Mouse (Mus musculus): ENCODE data around the gene Il17rd. TPM values are rescaled to one million over a fixed set of nuclear protein-coding genes. Genes with fewer than 3 reads are reported as not detected.

Il17rd gene
- polyA plus RNA-seq (2016; fragmentation: Nextera tagmentation; extraction: Ambion mirVana): 13.5 and 15.5 TPM in 2 replicates

DNA sequence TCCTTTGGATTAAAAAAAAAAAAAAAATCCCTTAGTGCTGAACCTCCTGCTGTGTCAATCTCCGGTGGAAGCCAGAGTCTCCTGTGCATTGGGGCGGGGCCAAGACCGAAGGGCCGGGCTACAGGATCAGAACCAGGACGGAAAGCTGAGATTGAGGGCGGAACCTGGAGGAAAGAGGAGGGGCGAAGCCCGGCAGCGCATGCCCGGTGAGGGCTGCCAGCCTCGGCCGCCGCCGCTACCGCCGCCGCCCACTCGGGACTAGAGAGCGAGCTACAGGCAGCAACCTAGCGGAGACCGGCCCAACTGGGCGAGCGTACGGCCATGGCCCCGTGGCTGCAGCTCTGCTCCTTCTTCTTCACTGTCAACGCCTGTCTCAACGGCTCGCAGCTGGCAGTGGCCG lies at the start of gene Il17rd:
Il17rd (plus strand) TSS at position 159 of the 400 bp plus-strand sequence.
- peak within 1 kb of the TSS; percentile 74 for H3K4me2 ChIP-seq
- no peaks in the 10 kb centered on the region for H3K27me3 ChIP-seq
- peak within 1 kb of the TSS; percentile 96 for H3K27ac ChIP-seq
- no peaks in the 10 kb centered on the region for H3K36me3 ChIP-seq
- ATAC-seq (ENCODE audit: insufficient number of reproducible peaks, insufficient read depth, low FRiP score, low TSS enrichment, low read depth): peak; percentile 89
- 0 out of 2 replicates have a peak, but pooled peaks cover 5% of the 10 kb centered on the region for H3K9me3 ChIP-seq
- peaks cover 41% of the 10 kb centered on the region for H3K4me1 ChIP-seq (replicated peaks)
- peak within 1 kb of the TSS; percentile 94 for H3K9ac ChIP-seq (replicated peaks)
- H3K4me3 ChIP-seq (replicated peaks): peak within 1 kb of the TSS; percentile 92
- whole genome bisulfite sequencing: under 1% methylated on average over 29 of the region's 29 CpGs

DNA sequence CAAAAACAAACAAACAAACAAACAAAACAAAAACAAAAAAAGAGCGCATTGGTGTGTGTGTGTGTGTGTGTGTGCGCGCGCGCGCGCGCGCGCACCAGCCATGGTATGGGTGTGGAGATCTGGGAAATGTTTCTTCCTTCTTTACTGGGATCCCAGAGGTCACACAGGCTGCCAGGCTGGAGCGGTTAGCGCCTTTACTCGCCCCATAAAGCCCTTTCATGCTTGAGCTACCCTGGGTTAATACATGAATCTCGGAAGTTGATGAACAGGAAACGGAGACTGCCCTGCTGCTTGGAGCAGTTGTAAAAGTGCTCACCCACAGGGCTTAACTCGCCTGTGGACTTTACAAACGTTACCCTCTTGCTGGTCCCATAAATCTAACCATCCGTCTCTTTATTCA lies 47.1 kb upstream of the Il17rd start:
- H3K27me3 ChIP-seq: no peaks in the 10 kb centered on the region
- H3K36me3 ChIP-seq: no peaks in the 10 kb centered on the region
- peak overlapping the region; percentile 15; the same call in 1 of the 2 replicates for H3K4me2 ChIP-seq
- 46% methylated on average over 18 of the region's 18 CpGs for WGBS
- H3K9me3 ChIP-seq: no peaks in the 10 kb centered on the region
- no peak for ATAC-seq (ENCODE audit: insufficient number of reproducible peaks, insufficient read depth, low FRiP score, low TSS enrichment, low read depth)
- H3K4me1 ChIP-seq (replicated peaks): peaks cover 11% of the 10 kb centered on the region
- no peak overlapping the region for H3K4me3 ChIP-seq (replicated peaks)
- no peak overlapping the region for H3K9ac ChIP-seq (replicated peaks)
- no peak overlapping the region for H3K27ac ChIP-seq

DNA sequence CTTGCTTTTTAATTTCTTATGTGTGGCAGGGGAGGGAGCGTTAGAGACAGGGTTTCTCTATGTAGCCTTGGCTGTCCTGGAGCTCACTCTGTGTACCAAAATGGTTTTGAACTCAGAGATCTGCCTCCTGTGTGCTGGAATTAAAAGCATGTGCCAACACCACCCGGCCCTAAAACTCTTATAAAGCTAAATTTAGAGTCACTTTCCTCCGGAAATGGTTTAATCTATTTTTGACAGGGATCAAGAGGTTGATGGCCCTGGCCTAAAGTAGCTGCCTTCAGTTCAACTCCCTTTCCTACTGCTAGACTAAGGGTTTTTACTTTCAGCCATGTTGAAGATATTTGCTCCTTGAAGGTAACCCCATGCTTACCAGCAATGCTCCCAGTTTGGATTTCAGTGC lies 45.3 kb upstream of the Il17rd start:
- Histone ChIP-seq H3K4me3 (replicated peaks) (no peak overlapping the region), H3K27ac (no peak overlapping the region), H3K4me2 (no peak overlapping the region), H3K9ac (replicated peaks) (no peak overlapping the region), H3K4me1 (replicated peaks) (peaks cover 11% of the 10 kb centered on the region), H3K9me3 (no peaks in the 10 kb centered on the region), H3K27me3 (no peaks in the 10 kb centered on the region), H3K36me3 (no peaks in the 10 kb centered on the region)
- no peak for ATAC-seq (ENCODE audit: insufficient number of reproducible peaks, insufficient read depth, low FRiP score, low TSS enrichment, low read depth)
- 27% methylated on average over 3 of the region's 3 CpGs for WGBS

DNA sequence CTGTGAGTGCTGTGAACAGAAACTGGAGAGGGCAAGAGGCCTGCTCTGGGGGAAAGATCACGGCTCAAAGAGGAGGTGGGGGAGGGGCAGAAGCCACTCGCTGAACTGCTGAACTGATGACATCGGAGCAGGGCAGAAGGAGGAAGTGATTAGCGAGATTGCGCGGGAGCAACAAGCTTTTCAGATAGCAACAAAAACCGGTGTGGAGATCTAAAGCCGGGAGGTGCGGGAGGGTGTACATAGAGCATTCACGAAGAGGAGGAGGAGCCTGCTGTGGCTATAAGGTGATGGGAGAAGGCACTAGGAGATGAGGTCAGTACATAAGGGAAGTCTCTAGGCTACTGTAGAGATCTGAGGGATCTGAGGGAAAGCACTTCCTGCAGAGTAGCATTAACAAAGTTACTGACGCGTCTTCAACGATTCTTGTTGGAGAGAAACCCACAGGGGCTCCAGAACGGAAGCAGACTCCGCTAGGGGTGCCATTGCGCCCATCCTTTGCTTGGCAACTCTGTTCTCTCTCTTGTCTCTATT lies 44.5 kb upstream of the Il17rd start, which contains the start of gene Hesx1:
Hesx1 (plus strand) TSS at position 206 of the 531 bp plus-strand sequence.
- H3K9me3 ChIP-seq: no peaks in the 10 kb centered on the region
- WGBS: 10% methylated on average over 16 of the region's 16 CpGs
- no peaks in the 10 kb centered on the region for H3K27me3 ChIP-seq
- H3K36me3 ChIP-seq: no peaks in the 10 kb centered on the region
- ATAC-seq (ENCODE audit: insufficient number of reproducible peaks, insufficient read depth, low FRiP score, low TSS enrichment, low read depth): no peak
- H3K9ac ChIP-seq (replicated peaks): no peak within 1 kb of the TSS
- H3K27ac ChIP-seq: no peak within 1 kb of the TSS; the same call in 1 of the 2 replicates
- H3K4me3 ChIP-seq (replicated peaks): peak within 1 kb of the TSS; percentile 31
- peak within 1 kb of the TSS; percentile 57 for H3K4me2 ChIP-seq
- H3K4me1 ChIP-seq (replicated peaks): peaks cover 11% of the 10 kb centered on the region

DNA sequence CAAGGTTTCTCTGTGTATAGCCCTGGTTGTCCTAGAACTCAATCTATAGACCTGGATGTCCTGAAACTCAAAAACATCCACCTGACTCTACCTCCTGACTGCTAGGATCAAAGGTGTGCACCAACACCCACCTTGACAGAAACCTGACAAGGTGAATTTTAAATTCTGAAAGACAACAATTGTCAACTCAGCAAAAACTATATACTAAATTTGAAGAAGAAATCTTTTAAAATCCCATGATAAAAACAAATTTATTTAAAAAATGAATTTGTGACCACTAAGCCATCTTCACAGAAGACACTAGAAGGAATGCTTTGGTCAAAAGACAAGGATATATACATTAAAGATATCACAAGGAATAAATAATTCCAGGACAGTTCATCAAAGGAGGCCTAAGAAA lies 42.5 kb upstream of the Il17rd start:
- no peaks in the 10 kb centered on the region for H3K27me3 ChIP-seq
- H3K9me3 ChIP-seq: no peaks in the 10 kb centered on the region
- H3K4me2 ChIP-seq: no peak overlapping the region
- ATAC-seq (ENCODE audit: insufficient number of reproducible peaks, insufficient read depth, low FRiP score, low TSS enrichment, low read depth): no peak
- no peak overlapping the region for H3K4me3 ChIP-seq (replicated peaks)
- peaks cover 19% of the 10 kb centered on the region for H3K4me1 ChIP-seq (replicated peaks)
- no peaks in the 10 kb centered on the region for H3K36me3 ChIP-seq
- no peak overlapping the region for H3K27ac ChIP-seq
- no peak overlapping the region for H3K9ac ChIP-seq (replicated peaks)

DNA sequence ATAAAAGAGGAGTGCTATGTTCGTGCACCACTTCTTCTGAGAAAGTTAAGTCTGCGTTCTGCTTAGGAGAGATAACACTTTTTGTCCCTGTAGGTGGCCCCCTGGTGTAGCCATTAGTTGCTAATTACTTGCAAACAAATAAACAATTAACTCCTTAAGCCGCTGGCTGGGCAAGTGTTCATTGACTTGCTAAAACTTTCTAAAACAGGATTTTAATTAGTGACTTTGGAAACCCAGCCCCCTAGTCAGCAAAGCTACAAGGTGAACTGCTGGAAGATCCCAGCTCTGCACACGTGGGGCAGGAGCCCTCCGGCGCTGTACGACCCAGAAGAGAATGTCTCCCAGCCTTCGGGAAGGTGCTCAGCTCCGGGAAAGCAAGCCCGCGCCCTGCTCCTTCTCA lies 38.4 kb upstream of the Il17rd start:
- Histone ChIP-seq H3K27ac (no peak overlapping the region), H3K4me1 (replicated peaks) (peaks cover 8% of the 10 kb centered on the region; the same call in 1 of the 2 replicates), H3K9me3 (no peaks in the 10 kb centered on the region), H3K4me3 (replicated peaks) (peak overlapping the region; percentile 12; the same call in 1 of the 2 replicates), H3K36me3 (no peaks in the 10 kb centered on the region), H3K9ac (replicated peaks) (no peak overlapping the region), H3K27me3 (no peaks in the 10 kb centered on the region), H3K4me2 (peak overlapping the region; percentile 44)
- WGBS: under 1% methylated on average over 11 of the region's 11 CpGs
- no peak for ATAC-seq (ENCODE audit: insufficient number of reproducible peaks, insufficient read depth, low FRiP score, low TSS enrichment, low read depth)

DNA sequence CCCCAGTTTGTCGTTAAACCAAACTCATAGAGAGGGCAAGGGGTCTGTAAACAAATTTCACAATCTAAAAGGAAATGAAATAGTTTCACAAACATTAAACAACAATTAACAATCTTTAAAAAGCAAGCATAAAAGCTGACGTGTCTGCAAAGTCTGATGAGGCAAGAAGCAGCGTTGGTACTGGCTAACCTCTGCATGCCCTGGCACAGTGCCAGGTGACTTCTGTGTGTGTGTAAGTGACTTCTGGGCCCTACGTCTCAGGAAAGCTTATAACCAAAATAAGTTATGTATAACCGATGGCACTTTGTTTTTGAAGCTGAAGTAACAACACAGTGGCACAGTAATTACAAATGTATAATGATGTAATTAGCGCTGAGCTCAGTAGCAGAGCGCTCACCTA lies 33.8 kb upstream of the Il17rd start:
- WGBS: 63% methylated on average over 7 of the region's 7 CpGs
- Histone ChIP-seq H3K9ac (replicated peaks) (no peak overlapping the region), H3K4me1 (replicated peaks) (peaks cover 8% of the 10 kb centered on the region; the same call in 1 of the 2 replicates), H3K27ac (no peak overlapping the region), H3K4me2 (no peak overlapping the region), H3K27me3 (peaks cover 6% of the 10 kb centered on the region; the same call in 1 of the 2 replicates), H3K9me3 (no peaks in the 10 kb centered on the region), H3K36me3 (no peaks in the 10 kb centered on the region), H3K4me3 (replicated peaks) (no peak overlapping the region)
- ATAC-seq (ENCODE audit: insufficient number of reproducible peaks, insufficient read depth, low FRiP score, low TSS enrichment, low read depth): no peak

DNA sequence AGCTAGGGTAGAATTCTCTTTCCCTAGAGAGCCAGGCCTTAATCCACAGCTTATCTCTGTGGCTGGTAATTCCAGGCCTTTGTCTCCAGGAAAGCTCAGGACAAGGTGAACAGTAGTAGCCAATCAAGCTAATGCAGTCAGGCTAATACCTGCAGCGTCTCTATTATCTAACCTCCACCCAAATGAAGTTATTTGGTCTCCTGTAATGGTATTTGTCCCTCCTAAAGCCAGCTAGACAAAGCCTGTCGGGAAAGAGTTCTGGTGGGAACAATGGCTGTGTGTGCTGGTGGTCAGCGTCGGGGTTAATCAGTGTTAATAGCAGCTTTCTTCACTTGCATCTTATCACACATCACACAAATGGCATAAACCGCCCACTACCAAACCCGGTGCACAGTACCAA lies 32.8 kb upstream of the Il17rd start:
- H3K36me3 ChIP-seq: no peaks in the 10 kb centered on the region
- ATAC-seq (ENCODE audit: insufficient number of reproducible peaks, insufficient read depth, low FRiP score, low TSS enrichment, low read depth): no peak
- H3K4me2 ChIP-seq: no peak overlapping the region
- 0 out of 2 replicates have a peak, but pooled peaks cover under 1% of the 10 kb centered on the region for H3K4me1 ChIP-seq (replicated peaks)
- no peaks in the 10 kb centered on the region for H3K9me3 ChIP-seq
- no peak overlapping the region for H3K9ac ChIP-seq (replicated peaks)
- no peak overlapping the region for H3K27ac ChIP-seq
- H3K27me3 ChIP-seq: peaks cover 6% of the 10 kb centered on the region; the same call in 1 of the 2 replicates
- no peak overlapping the region for H3K4me3 ChIP-seq (replicated peaks)
- WGBS: 45% methylated on average over 6 of the region's 6 CpGs

DNA sequence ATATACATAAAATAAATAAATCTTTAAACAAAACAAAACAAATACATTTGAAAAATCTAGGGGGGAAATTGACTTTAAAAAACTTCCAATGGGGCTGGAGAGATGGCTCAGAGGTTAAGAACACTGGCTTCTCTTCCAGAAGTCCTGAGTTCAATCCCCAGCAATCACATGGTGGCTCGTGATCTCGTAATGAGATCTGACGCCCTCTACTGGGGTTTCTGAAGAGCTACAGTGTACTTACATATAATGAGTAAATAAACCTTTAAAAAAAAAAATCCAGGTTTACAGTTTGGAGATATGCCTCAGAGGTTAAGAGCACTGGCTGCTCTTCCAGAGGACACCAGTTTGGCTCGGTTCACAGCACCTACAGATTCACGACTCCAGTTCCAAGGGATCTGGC lies 27.2 kb upstream of the Il17rd start:
- no peak overlapping the region for H3K4me3 ChIP-seq (replicated peaks)
- no peak overlapping the region for H3K27ac ChIP-seq
- H3K36me3 ChIP-seq: no peaks in the 10 kb centered on the region
- H3K4me2 ChIP-seq: no peak overlapping the region
- peaks cover 4% of the 10 kb centered on the region; the same call in 1 of the 2 replicates for H3K4me1 ChIP-seq (replicated peaks)
- WGBS: 80% methylated on average over 5 of the region's 5 CpGs
- ATAC-seq (ENCODE audit: insufficient number of reproducible peaks, insufficient read depth, low FRiP score, low TSS enrichment, low read depth): no peak
- H3K9ac ChIP-seq (replicated peaks): no peak overlapping the region
- no peaks in the 10 kb centered on the region for H3K27me3 ChIP-seq
- no peaks in the 10 kb centered on the region for H3K9me3 ChIP-seq

DNA sequence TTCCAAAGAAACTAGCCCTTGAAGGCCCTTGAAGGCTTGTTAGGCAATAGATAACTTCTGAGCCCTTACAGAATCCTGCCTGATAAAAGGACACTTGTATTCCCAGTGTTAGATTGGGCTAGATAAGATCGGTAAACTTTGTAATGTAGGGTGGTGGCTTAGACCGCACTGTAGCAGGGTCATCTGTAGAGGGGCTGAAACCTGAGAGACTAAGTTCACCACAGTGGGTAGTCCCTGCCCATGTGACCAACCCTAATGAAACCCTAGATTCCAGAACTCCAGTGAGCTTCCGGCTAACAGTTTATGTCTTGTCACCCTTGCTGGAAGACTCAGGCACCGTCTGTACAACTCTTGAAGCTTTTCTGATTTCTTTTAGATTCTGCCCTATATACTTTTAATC lies 25.1 kb upstream of the Il17rd start:
- H3K4me3 ChIP-seq (replicated peaks): no peak overlapping the region
- H3K4me2 ChIP-seq: no peak overlapping the region
- H3K27me3 ChIP-seq: no peaks in the 10 kb centered on the region
- peaks cover 4% of the 10 kb centered on the region; the same call in 1 of the 2 replicates for H3K4me1 ChIP-seq (replicated peaks)
- WGBS: 43% methylated on average over 4 of the region's 4 CpGs
- no peaks in the 10 kb centered on the region for H3K9me3 ChIP-seq
- no peak overlapping the region for H3K9ac ChIP-seq (replicated peaks)
- no peaks in the 10 kb centered on the region for H3K36me3 ChIP-seq
- H3K27ac ChIP-seq: no peak overlapping the region
- ATAC-seq (ENCODE audit: insufficient number of reproducible peaks, insufficient read depth, low FRiP score, low TSS enrichment, low read depth): no peak

DNA sequence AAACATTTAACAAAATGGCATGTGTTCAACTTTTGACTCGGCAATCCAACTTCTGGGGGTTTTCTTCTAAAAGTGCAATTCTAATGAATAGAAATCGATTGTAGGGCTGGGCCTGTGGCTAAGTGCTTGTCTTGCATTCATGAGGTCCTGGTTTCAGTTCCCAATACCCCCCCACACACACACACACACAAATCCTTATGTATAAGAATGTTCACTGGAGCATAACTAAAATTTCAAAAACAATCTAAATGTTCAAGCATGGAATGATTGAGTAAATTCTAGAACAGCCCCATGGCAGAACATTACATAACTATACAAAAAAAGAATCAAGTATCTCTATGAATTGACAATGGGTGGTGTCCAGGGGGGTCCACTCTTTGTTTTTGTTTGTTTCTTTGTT lies 20.8 kb upstream of the Il17rd start:
- Histone ChIP-seq H3K4me1 (replicated peaks) (peaks cover 4% of the 10 kb centered on the region; the same call in 1 of the 2 replicates), H3K27ac (no peak overlapping the region), H3K36me3 (no peaks in the 10 kb centered on the region), H3K4me3 (replicated peaks) (no peak overlapping the region), H3K9ac (replicated peaks) (no peak overlapping the region), H3K9me3 (no peaks in the 10 kb centered on the region), H3K27me3 (no peaks in the 10 kb centered on the region), H3K4me2 (no peak overlapping the region)
- ATAC-seq (ENCODE audit: insufficient number of reproducible peaks, insufficient read depth, low FRiP score, low TSS enrichment, low read depth): no peak
- WGBS: 90% methylated on average over 2 of the region's 2 CpGs

DNA sequence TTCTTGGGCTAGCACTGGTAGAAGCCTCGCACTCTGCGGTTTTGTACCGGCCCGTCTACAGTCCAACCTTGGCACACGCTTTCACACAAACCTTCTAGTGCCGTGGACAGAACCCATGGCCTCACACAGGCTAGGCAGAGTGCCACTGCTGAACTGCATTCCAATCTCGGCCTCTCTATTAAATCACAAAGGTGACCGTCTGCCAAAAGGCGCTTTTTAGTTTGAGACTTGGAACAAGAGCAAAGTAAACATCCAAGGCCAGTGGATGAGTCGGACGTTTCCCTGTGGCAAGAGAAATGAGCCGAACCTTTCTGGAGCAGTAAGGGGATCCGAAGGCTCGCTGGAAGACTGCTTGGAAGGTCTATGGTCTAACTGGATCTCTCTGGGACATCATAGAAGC lies 18.9 kb upstream of the Il17rd start:
- H3K4me3 ChIP-seq (replicated peaks): no peak overlapping the region
- no peak for ATAC-seq (ENCODE audit: insufficient number of reproducible peaks, insufficient read depth, low FRiP score, low TSS enrichment, low read depth)
- H3K4me2 ChIP-seq: no peak overlapping the region
- H3K4me1 ChIP-seq (replicated peaks): no peaks in the 10 kb centered on the region
- H3K9ac ChIP-seq (replicated peaks): no peak overlapping the region
- H3K27me3 ChIP-seq: no peaks in the 10 kb centered on the region
- WGBS: 92% methylated on average over 14 of the region's 14 CpGs
- no peak overlapping the region for H3K27ac ChIP-seq
- no peaks in the 10 kb centered on the region for H3K9me3 ChIP-seq
- no peaks in the 10 kb centered on the region for H3K36me3 ChIP-seq

Data from limb, embryonic 12.5 days (tissue).